Mouse (Mus musculus) megakaryocyte, embryonic 14.5 days (primary cell): ENCODE results near the gene Cxcl1.

Source experiments
- FLI1 ChIP-seq: IDR thresholded peaks from 2 replicates; pipeline ENCODE4 v1.6.1; 2012; ENCODE audit warnings: low read length, inconsistent platforms, mixed read lengths
- GATA1 ChIP-seq: IDR thresholded peaks from 3 replicates; pipeline ENCODE4 v1.6.1; 2012; ENCODE audit warnings: mixed read lengths, low read length, inconsistent platforms, borderline replicate concordance

DNA sequence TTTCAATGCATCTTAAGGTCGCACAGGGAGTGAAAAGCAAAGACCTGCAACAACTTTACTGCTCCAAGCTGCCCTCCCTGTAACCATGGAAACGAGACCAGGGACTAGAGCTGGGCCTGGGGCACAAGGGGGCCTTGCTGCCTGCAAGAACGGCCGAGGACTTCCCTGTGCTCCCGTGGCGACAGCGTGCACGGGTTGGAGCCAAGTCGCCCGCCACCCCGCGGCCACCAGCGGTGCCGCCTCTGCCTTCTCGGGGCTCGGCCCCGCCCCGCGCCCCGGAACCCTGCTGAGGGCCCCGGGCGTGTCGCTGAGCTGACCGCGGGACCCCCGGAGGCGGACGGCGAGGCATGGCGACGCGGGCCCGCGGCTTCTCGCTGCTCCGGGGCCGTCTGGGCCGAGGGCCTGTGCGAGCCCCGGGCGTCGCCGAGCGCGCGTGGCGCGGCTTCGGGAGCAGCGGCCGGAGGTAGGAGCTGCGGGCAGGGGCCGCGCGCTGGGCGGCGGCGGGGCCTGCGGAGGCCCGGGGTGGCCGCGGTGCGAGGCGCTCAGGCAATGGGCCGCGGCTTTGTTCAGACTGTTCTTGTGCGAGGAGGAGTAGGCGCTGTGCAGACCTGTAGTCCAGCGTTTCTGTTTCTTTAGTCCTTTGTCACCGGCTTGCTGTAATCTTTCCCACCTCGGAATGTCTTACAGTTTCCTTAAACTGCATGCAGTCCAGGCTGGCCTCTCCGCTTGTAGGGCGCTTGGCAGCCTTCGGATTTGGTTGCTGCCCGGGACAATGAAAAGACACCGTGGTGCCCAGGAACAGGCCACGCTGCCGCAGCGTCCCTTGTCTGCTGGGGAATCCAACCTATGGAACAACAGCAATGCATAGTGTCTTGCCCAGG lies 40.2 kb downstream of the Cxcl1 start, which contains the start of gene Mthfd2l:
- no peak for TF ChIP-seq GATA1
- no peak for TF ChIP-seq FLI1
